Mouse (Mus musculus): ENCODE measurements around the gene Ccser2. TPM values are rescaled to one million over a fixed set of nuclear protein-coding genes. Genes with fewer than 3 reads are reported as not detected.

The Ccser2 gene
- total and polyA plus RNA-seq, 3 experiments = 8.8 to 9.6 (median 9.3) TPM

- dilution Hi-C loops (cut with MboI; ENCODE audit: extremely low pct_ligation_motif_present, extremely low pct_unique_long_range_greater_than_20kb, low sequenced_read_pairs) (no loop called here), in situ Hi-C loops (cut with MboI; ENCODE audit: low pct_ligation_motif_present, low pct_unique_long_range_greater_than_20kb, low sequenced_read_pairs) (no loop called here)
- Histone ChIP-seq H3K4me2 (ENCODE audit: insufficient read depth, low read depth, poor library complexity, severe bottlenecking) (no peak overlapping the region), H3K27ac (ENCODE audit: insufficient read depth, low read depth) (no peak overlapping the region), H3K79me2 (replicated peaks; ENCODE audit: control insufficient read depth, extremely low read depth, insufficient read depth, poor library complexity, severe bottlenecking) (no peaks in the 10 kb centered on the region), H3K4me3 (replicated peaks in 1 of 3; ENCODE audit: low read depth in 2 of 3, low read length in 2 of 3, poor library complexity in 1 of 3) (no peak overlapping the region), H3K4me1 (ENCODE audit: control insufficient read depth in 1 of 2, insufficient read depth in 2 of 2) (no peaks in the 10 kb centered on the region), H3K27me3 (replicated peaks) (no peaks in the 10 kb centered on the region), H3K9ac (ENCODE audit: insufficient read depth, low read depth) (no peak overlapping the region), H3K36me3 (replicated peaks in 1 of 2; ENCODE audit: control insufficient read depth in 1 of 2, insufficient read depth in 1 of 2, low read length in 1 of 2) (peaks cover 5 to 21% of the 10 kb centered on the region in 2 experiments), H3K9me3 (replicated peaks; ENCODE audit: low read length) (no peaks in the 10 kb centered on the region)
- no peak for DNase-seq (ENCODE audit: extremely low read depth)
- TF ChIP-seq ZC3H11A (IDR thresholded peaks at IDR 0.05; ENCODE audit: low read depth, low read length) = no peak
Measured at GRCm38 (mm10) chr14:36892762-36893358, 75.7 kb downstream of the Ccser2 start.

GRCm38 (mm10) chr14:36890130-36890529, 78.4 kb downstream of the Ccser2 start:
- Histone ChIP-seq H3K4me3 (replicated peaks in 1 of 3; ENCODE audit: low read depth in 2 of 3, low read length in 2 of 3, poor library complexity in 1 of 3) (no peak overlapping the region), H3K27me3 (replicated peaks) (no peaks in the 10 kb centered on the region), H3K4me2 (ENCODE audit: insufficient read depth, low read depth, poor library complexity, severe bottlenecking) (no peak overlapping the region), H3K27ac (ENCODE audit: insufficient read depth, low read depth) (no peak overlapping the region), H3K4me1 (ENCODE audit: control insufficient read depth in 1 of 2, insufficient read depth in 2 of 2) (peaks cover 0 to 3% of the 10 kb centered on the region in 2 experiments; a peak in 1 of 4 replicates), H3K9ac (ENCODE audit: insufficient read depth, low read depth) (no peak overlapping the region), H3K79me2 (replicated peaks; ENCODE audit: control insufficient read depth, extremely low read depth, insufficient read depth, poor library complexity, severe bottlenecking) (no peaks in the 10 kb centered on the region), H3K36me3 (replicated peaks in 1 of 2; ENCODE audit: control insufficient read depth in 1 of 2, insufficient read depth in 1 of 2, low read length in 1 of 2) (peaks cover 5 to 20% of the 10 kb centered on the region in 2 experiments), H3K9me3 (replicated peaks; ENCODE audit: low read length) (no peaks in the 10 kb centered on the region)
- dilution Hi-C loops (cut with MboI; ENCODE audit: extremely low pct_ligation_motif_present, extremely low pct_unique_long_range_greater_than_20kb, low sequenced_read_pairs) = no loop called here
- TF ChIP-seq MXI1 (IDR thresholded peaks at IDR 0.05; ENCODE audit: low read depth, low read length) (no peak), JUND (conservative IDR thresholded peaks at IDR 0.05; ENCODE audit: low read depth, low read length) (no peak), KAT2A (IDR thresholded peaks at IDR 0.05; ENCODE audit: insufficient replicate concordance, low read length) (no peak), NELFE (IDR thresholded peaks at IDR 0.05; ENCODE audit: low read depth, low read length) (no peak), ELF1 (IDR thresholded peaks at IDR 0.05; ENCODE audit: low read depth, low read length) (no peak), E2F4 (IDR thresholded peaks at IDR 0.05; ENCODE audit: insufficient replicate concordance, low read depth, low read length) (no peak), CHD1 (IDR thresholded peaks at IDR 0.05; ENCODE audit: low read depth, low read length) (no peak), POLR2A (IDR thresholded peaks at IDR 0.05; ENCODE audit: low read depth, low read length) (no peak), TCF12 (IDR thresholded peaks at IDR 0.05; ENCODE audit: low read depth, low read length) (no peak), HCFC1 (IDR thresholded peaks at IDR 0.05; ENCODE audit: low read depth, low read length) (no peak), ETS1 (conservative IDR thresholded peaks at IDR 0.05; ENCODE audit: low read depth, low read length) (no peak), UBTF (IDR thresholded peaks at IDR 0.05; ENCODE audit: low read depth, low read length) (no peak), CHD2 (IDR thresholded peaks at IDR 0.05; ENCODE audit: low read length) (no peak), SMC3 (IDR thresholded peaks at IDR 0.05; ENCODE audit: low read depth, low read length) (no peak), PAX5 (IDR thresholded peaks at IDR 0.05; ENCODE audit: low read length) (no peak), RCOR1 (conservative IDR thresholded peaks at IDR 0.05; ENCODE audit: low read depth, low read length) (no peak)
- no peak for DNase-seq (ENCODE audit: extremely low read depth)
- in situ Hi-C loops (cut with MboI; ENCODE audit: low pct_ligation_motif_present, low pct_unique_long_range_greater_than_20kb, low sequenced_read_pairs) = no loop called here
